Mouse (Mus musculus) hindlimb bud, embryonic 11.5 days (tissue): ENCODE results near the gene Zar1l.

Experiments used
- DNase-seq: peaks from one replicate; pipeline ENCODE4 v3.0.0-alpha.2; 2012; ENCODE audit warnings: low read depth, low spot score; ENCODE audit errors: extremely low spot score

Gene Zar1l

GRCm38 (mm10) chr5:150490285-150490684, 27.7 kb downstream of the Zar1l start:
- DNase-seq = no peak

GRCm38 (mm10) chr5:150485198-150485597, 32.8 kb downstream of the Zar1l start:
- DNase-seq = peak; percentile 30

GRCm38 (mm10) chr5:150478612-150479011, 39.4 kb downstream of the Zar1l start:
- no peak for DNase-seq

GRCm38 (mm10) chr5:150477364-150477763, 40.6 kb downstream of the Zar1l start:
- DNase-seq = no peak

GRCm38 (mm10) chr5:150468431-150468830, 49.5 kb downstream of the Zar1l start:
- DNase-seq = no peak

- no peak for DNase-seq
Measured at GRCm38 (mm10) chr5:150466132-150466531, 51.8 kb downstream of the Zar1l start.

- no peak for DNase-seq
Measured at GRCm38 (mm10) chr5:150465218-150465617, 52.7 kb downstream of the Zar1l start.

GRCm38 (mm10) chr5:150464721-150465120, 53.2 kb downstream of the Zar1l start:
- DNase-seq = no peak

- DNase-seq = no peak
Measured at GRCm38 (mm10) chr5:150459801-150460200, 58.2 kb downstream of the Zar1l start.

- peak; percentile 20 for DNase-seq
Measured at GRCm38 (mm10) chr5:150457904-150458739, 59.8 kb downstream of the Zar1l start.

- no peak for DNase-seq
Measured at GRCm38 (mm10) chr5:150457165-150457903, 60.6 kb downstream of the Zar1l start.
